Mouse (Mus musculus) skeletal muscle tissue, adult 2 months (tissue): ENCODE results near the gene Otog.
A peak's percentile ranks its signal among the peaks of the same experiment; 100 is the strongest.

ENCODE experiments used
- DNase-seq: peaks from one replicate; pipeline ENCODE4 v3.0.0-alpha.2; 2012; ENCODE audit warnings: low read depth, low spot score

The Otog gene

GRCm38 (mm10) chr7:46240696-46241095 lies at the start of gene Otog:
Gene Otog, plus strand, starts transcription at chr7:46240987.
- no peak for DNase-seq

GRCm38 (mm10) chr7:46195356-46195755 lies 45.4 kb upstream of the Otog start:
- DNase-seq = peak; percentile 57

GRCm38 (mm10) chr7:46200021-46200420 lies 40.8 kb upstream of the Otog start:
- no peak for DNase-seq

- no peak for DNase-seq
Measured at GRCm38 (mm10) chr7:46201649-46202048, 39.1 kb upstream of the Otog start.

GRCm38 (mm10) chr7:46204046-46204471 lies 36.7 kb upstream of the Otog start:
- DNase-seq = peak; percentile 87

GRCm38 (mm10) chr7:46204775-46205174 lies 36.0 kb upstream of the Otog start:
- peak; percentile 64 for DNase-seq

GRCm38 (mm10) chr7:46208131-46208530 lies 32.7 kb upstream of the Otog start:
- DNase-seq = no peak

GRCm38 (mm10) chr7:46210276-46210675 lies 30.5 kb upstream of the Otog start:
- DNase-seq = no peak

- no peak for DNase-seq
Measured at GRCm38 (mm10) chr7:46216481-46216880, 24.3 kb upstream of the Otog start.

- DNase-seq = no peak
Measured at GRCm38 (mm10) chr7:46218415-46218814, 22.4 kb upstream of the Otog start.

- no peak for DNase-seq
Measured at GRCm38 (mm10) chr7:46220591-46221129, 20.1 kb upstream of the Otog start.

- peak; percentile 38 for DNase-seq
Measured at GRCm38 (mm10) chr7:46226253-46226652, 14.5 kb upstream of the Otog start.

- peak; percentile 51 for DNase-seq
Measured at GRCm38 (mm10) chr7:46226936-46227335, 13.9 kb upstream of the Otog start.

- DNase-seq = no peak
Measured at GRCm38 (mm10) chr7:46235948-46236347, 4.8 kb upstream of the Otog start.

- no peak for DNase-seq
Measured at GRCm38 (mm10) chr7:46236363-46236762, 4.4 kb upstream of the Otog start.

- no peak for DNase-seq
Measured at GRCm38 (mm10) chr7:46237192-46237591, 3.6 kb upstream of the Otog start.

GRCm38 (mm10) chr7:46238346-46238745 lies 2.4 kb upstream of the Otog start, which contains the start of gene Ush1c:
Gene Ush1c, minus strand, starts transcription at chr7:46238503.
- DNase-seq = no peak

GRCm38 (mm10) chr7:46240091-46240490 lies 696 bp upstream of the Otog start:
- DNase-seq = no peak

GRCm38 (mm10) chr7:46246876-46247275 lies 6.1 kb downstream of the Otog start:
- no peak for DNase-seq

GRCm38 (mm10) chr7:46247606-46248005 lies 6.8 kb downstream of the Otog start:
- DNase-seq = no peak

GRCm38 (mm10) chr7:46251841-46252240 lies 11.1 kb downstream of the Otog start:
- no peak for DNase-seq

GRCm38 (mm10) chr7:46276156-46276555 lies 35.4 kb downstream of the Otog start:
- DNase-seq = no peak

- DNase-seq = peak; percentile 70
Measured at GRCm38 (mm10) chr7:46279946-46280345, 39.2 kb downstream of the Otog start.

- no peak for DNase-seq
Measured at GRCm38 (mm10) chr7:46280896-46281295, 40.1 kb downstream of the Otog start.
